Comparison of ENCODE assay signal across 9 mouse cellular contexts in genomic region chr17:30454862-30455243, GRCm38 (mm10).
A peak's percentile ranks its signal among the peaks of the same experiment; 100 is the strongest.
DNase-seq lines count a peak whose midpoint lies in the region; ATAC-seq and TF ChIP-seq lines count a peak whose summit lies in the region.
"Had no signal": no experiment of that assay in that cellular context is flagged by ENCODE, and none has a peak within 500 bp of the region (broad histone marks: within the 10 kb centered on the region; RNA-seq: fewer than 3 reads in every experiment).

No protein-coding gene starts in this region.

- 29% methylated on average over 3 of the region's 3 CpGs for WGBS in kidney, adult 2 months
- WGBS in kidney, embryonic 16.5 days: 36% methylated on average over 3 of the region's 3 CpGs

- H3K27ac ChIP-seq in kidney, adult 2 months (ENCODE audit: insufficient read depth, low read depth, low read length): no peak overlapping the region
- no peak overlapping the region for H3K27ac ChIP-seq in kidney, embryonic 16.5 days (ENCODE audit: low read length)
- H3K27ac ChIP-seq: neural tube, embryonic 13.5 days had no signal

- no peak overlapping the region for H3K9ac ChIP-seq in kidney, embryonic 16.5 days (replicated peaks; ENCODE audit: low read length)
- H3K9ac ChIP-seq: neural tube, embryonic 13.5 days had no signal

- peak; percentile 75 for DNase-seq in kidney, adult 2 months
- DNase-seq in MN1 (ENCODE audit: low spot score): peak; percentile 84
- DNase-seq in cerebellum, adult 9-11 months: peak; percentile 76
- peak; percentile 51 to 54 for DNase-seq in gastrocnemius, postnatal 36 days
- DNase-seq in layer of hippocampus, postnatal 14 days (ENCODE audit: low spot score in 2 of 2): peak; percentile 82 to 92
- peak; percentile 64 to 72 for DNase-seq in natural killer cell, adult 2 months (ENCODE audit: low spot score in 2 of 2)
- peak; percentile 61 for DNase-seq in urinary bladder, adult 2 months (ENCODE audit: low spot score)

- H3K4me3 ChIP-seq in kidney, adult 2 months (ENCODE audit: insufficient read depth, low read depth, low read length): no peak overlapping the region
- H3K4me3 ChIP-seq in kidney, embryonic 16.5 days (ENCODE audit: low read length): no peak overlapping the region
- H3K4me3 ChIP-seq: neural tube, embryonic 13.5 days had no signal

- no peaks in the 10 kb centered on the region for H3K27me3 ChIP-seq in kidney, adult 2 months (replicated peaks; ENCODE audit: control insufficient read depth, insufficient read depth, low read length)
- H3K27me3 ChIP-seq in kidney, embryonic 16.5 days (ENCODE audit: insufficient read depth, low read length): no peaks in the 10 kb centered on the region
- H3K27me3 ChIP-seq: neural tube, embryonic 13.5 days had no signal

- no peaks in the 10 kb centered on the region for H3K4me1 ChIP-seq in kidney, adult 2 months (ENCODE audit: control insufficient read depth, insufficient read depth, low read length)
- H3K4me1 ChIP-seq in kidney, embryonic 16.5 days (ENCODE audit: insufficient read depth, low read length): 0 out of 2 replicates have a peak, but pooled peaks cover 5% of the 10 kb centered on the region

- H3K36me3 ChIP-seq in kidney, adult 2 months (ENCODE audit: control insufficient read depth, insufficient read depth, low read length): no peaks in the 10 kb centered on the region
- no peaks in the 10 kb centered on the region for H3K36me3 ChIP-seq in kidney, embryonic 16.5 days (ENCODE audit: insufficient read depth, low read length)
- H3K36me3 ChIP-seq: neural tube, embryonic 13.5 days had no signal

- no peak for TF ChIP-seq POLR2A in kidney, adult 2 months (IDR thresholded peaks at IDR 0.05; ENCODE audit: low read depth, low read length)

- peak; percentile 72 for TF ChIP-seq CTCF in kidney, adult 2 months (conservative IDR thresholded peaks at IDR 0.05; ENCODE audit: insufficient read depth, insufficient read length, low read depth, low read length)

- H3K4me2 ChIP-seq in kidney, embryonic 16.5 days (replicated peaks; ENCODE audit: low read depth, low read length): no peak overlapping the region
- H3K4me2 ChIP-seq: neural tube, embryonic 13.5 days had no signal

- no peaks in the 10 kb centered on the region for H3K9me3 ChIP-seq in kidney, embryonic 16.5 days (ENCODE audit: low read length)
- H3K9me3 ChIP-seq: neural tube, embryonic 13.5 days had no signal

- no peak for ATAC-seq in kidney, embryonic 16.5 days (ENCODE audit: low FRiP score, low TSS enrichment)

- intact Hi-C loops in gastrocnemius, postnatal 36 days (cut with DNase I): loop anchor here (2.0 to 10.0 kb wide), 5 partner anchors 290 to 568 kb away; no protein-coding TSS in a partner anchor
